Mouse (Mus musculus) forebrain, embryonic 11.5 days (tissue): ENCODE data around the gene Tmem82. TPM values are rescaled to one million over a fixed set of nuclear protein-coding genes. Genes with fewer than 3 reads are reported as not detected.

ENCODE experiments used
- ATAC-seq: fragments of 200-750 bp; cut with Nextera tagmentation; replicated peaks from 2 replicates; pipeline ENCODE4 v1.8.0; 2017; ENCODE audit warnings: moderate TSS enrichment; ENCODE audit not compliant: low FRiP score
- DNase-seq: peaks from one replicate; pipeline ENCODE4 v3.0.0-alpha.2; 2017; ENCODE audit warnings: low spot score
- H3K27ac ChIP-seq: fragments of 300-500 bp; sonication (generic); 2 replicates; pipeline ENCODE4 v1.5.1; 2014; ENCODE audit warnings: low read depth, low read length
- H3K27me3 ChIP-seq: fragments of 300-500 bp; sonication (generic); 2 replicates; pipeline ENCODE4 v1.6.1; 2014; ENCODE audit warnings: mild to moderate bottlenecking, low read length, mixed read lengths; ENCODE audit not compliant: control insufficient read depth, insufficient read depth
- H3K36me3 ChIP-seq: fragments of 300-500 bp; sonication (generic); 2 replicates; pipeline ENCODE4 v1.6.1; 2014; ENCODE audit warnings: mild to moderate bottlenecking, low read length, moderate library complexity, mixed read lengths; ENCODE audit not compliant: control insufficient read depth, insufficient read depth
- H3K4me1 ChIP-seq: fragments of 300-500 bp; sonication (generic); replicated peaks from 2 replicates; pipeline ENCODE4 v1.6.1; 2014; ENCODE audit warnings: low read length, mixed read lengths; ENCODE audit not compliant: control insufficient read depth, insufficient read depth
- H3K4me2 ChIP-seq: fragments of 300-500 bp; sonication (generic); 2 replicates; pipeline ENCODE4 v1.6.1; 2014; ENCODE audit warnings: low read depth, mild to moderate bottlenecking, low read length, moderate library complexity, mixed read lengths; ENCODE audit not compliant: severe bottlenecking
- H3K4me3 ChIP-seq: fragments of 300-500 bp; sonication (generic); 2 replicates; pipeline ENCODE4 v1.5.1; 2014; ENCODE audit warnings: low read depth, low read length
- H3K9ac ChIP-seq: fragments of 300-500 bp; sonication (generic); 2 replicates; pipeline ENCODE4 v1.6.1; 2014; ENCODE audit warnings: low read length
- H3K9me3 ChIP-seq: fragments of 300-500 bp; sonication (generic); 2 replicates; pipeline ENCODE4 v1.6.1; 2016; ENCODE audit warnings: low read length, mixed read lengths; ENCODE audit not compliant: control insufficient read depth
- WGBS: fragments of 180-500 bp; shearing (Covaris S2); extraction: QIAGEN DNeasy Blood & Tissue Kit; methylation state at CpG from one replicate; pipeline ENCODE4 v1.1.7; 2014; 5-methylcytosine and 5-hydroxymethylcytosine counted together
- polyA plus RNA-seq: library from polyadenylated mRNA; unstranded; fragments of >200 nt; fragmentation: Nextera tagmentation; extraction: Ambion mirVana; gene quantifications from 2 replicates; pipeline ENCODE4 v1.2.1, GENCODE M21; 2014

Gene Tmem82
- polyA plus RNA-seq, 1 experiment from 2014 or later: 0.28 TPM

DNA sequence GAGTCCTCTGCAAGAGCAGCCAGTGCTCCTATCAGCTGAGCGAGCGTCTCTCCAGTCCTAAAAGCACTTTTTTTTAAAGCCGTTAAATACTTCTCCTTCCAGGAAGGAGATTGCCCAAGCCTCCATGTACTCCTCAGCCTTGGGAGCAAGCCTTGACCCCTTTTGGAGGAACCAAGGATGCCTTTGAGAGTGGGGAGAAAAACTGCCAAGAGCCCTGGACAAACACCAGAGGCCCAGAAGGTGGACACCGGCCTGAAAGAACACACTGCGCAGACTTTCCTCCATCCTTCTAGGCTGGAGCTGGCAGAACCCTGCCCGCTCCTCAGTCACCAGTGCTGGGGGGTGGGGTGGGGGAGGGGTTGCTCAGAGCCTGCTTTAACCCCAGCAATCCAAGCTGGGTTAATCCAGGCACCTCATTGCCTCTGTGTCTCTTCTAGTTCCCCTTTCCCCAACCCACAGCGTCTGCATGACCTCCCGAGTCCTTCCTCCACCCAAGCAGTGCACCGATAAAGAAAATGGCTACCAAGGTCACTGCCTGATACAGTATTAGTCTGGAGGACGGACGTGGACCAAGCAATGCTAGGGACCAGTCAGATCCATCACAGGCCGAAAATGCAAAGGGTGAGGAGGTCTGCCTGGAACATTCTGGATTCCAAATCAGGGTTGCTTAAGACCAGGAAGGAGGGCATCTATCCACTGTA lies 37.6 kb upstream of the Tmem82 start:
- Histone ChIP-seq H3K27me3 (no peaks in the 10 kb centered on the region), H3K27ac (no peak overlapping the region), H3K36me3 (no peaks in the 10 kb centered on the region; the same call in 1 of the 2 replicates), H3K4me2 (no peak overlapping the region), H3K4me3 (no peak overlapping the region), H3K9ac (no peak overlapping the region), H3K9me3 (no peaks in the 10 kb centered on the region), H3K4me1 (no peaks in the 10 kb centered on the region)
- ATAC-seq: no peak
- no peak for DNase-seq
- 90% methylated on average over 12 of the region's 12 CpGs for WGBS

GRCm38 (mm10) chr4:141654509-141654908 lies 36.1 kb upstream of the Tmem82 start:
- H3K36me3 ChIP-seq: no peaks in the 10 kb centered on the region; the same call in 1 of the 2 replicates
- WGBS: 93% methylated on average over 6 of the region's 6 CpGs
- ATAC-seq: no peak

DNA sequence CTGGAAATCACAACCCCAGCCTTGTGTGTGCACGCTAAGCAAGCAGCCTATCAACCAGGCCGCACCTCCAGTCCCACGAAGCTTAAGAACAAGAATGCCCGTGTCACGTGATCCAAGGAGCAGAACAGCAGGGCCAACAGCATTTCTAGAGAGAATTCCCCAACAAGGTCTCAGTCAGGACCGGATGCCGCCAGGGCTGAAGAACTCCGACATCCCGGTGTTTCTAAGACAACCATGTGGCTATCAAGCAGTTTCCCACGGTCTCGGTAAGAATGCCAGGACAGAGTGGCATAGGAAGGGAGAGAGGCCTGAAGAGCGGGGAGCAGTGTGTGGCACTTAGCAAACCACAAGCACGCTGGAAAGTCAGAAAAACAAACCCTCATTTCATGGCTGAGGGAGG lies 35.4 kb upstream of the Tmem82 start:
- Histone ChIP-seq H3K27ac (no peak overlapping the region), H3K4me1 (no peaks in the 10 kb centered on the region), H3K36me3 (no peaks in the 10 kb centered on the region), H3K27me3 (no peaks in the 10 kb centered on the region), H3K4me2 (no peak overlapping the region), H3K4me3 (no peak overlapping the region), H3K9me3 (no peaks in the 10 kb centered on the region), H3K9ac (no peak overlapping the region)
- DNase-seq (no peak), ATAC-seq (no peak)
- 90% methylated on average over 13 of the region's 13 CpGs for WGBS

More at GRCm38 (mm10) chr4:141654509-141654908, 36.1 kb upstream of the Tmem82 start:
- Histone ChIP-seq H3K27ac (no peak overlapping the region), H3K4me2 (no peak overlapping the region), H3K4me1 (no peaks in the 10 kb centered on the region), H3K9me3 (no peaks in the 10 kb centered on the region), H3K27me3 (no peaks in the 10 kb centered on the region), H3K9ac (no peak overlapping the region), H3K4me3 (no peak overlapping the region)
- DNase-seq: no peak

- H3K4me1 ChIP-seq: no peaks in the 10 kb centered on the region
- ATAC-seq: no peak
- no peaks in the 10 kb centered on the region for H3K36me3 ChIP-seq
- H3K27me3 ChIP-seq: no peaks in the 10 kb centered on the region
- H3K4me2 ChIP-seq: no peak overlapping the region
- H3K27ac ChIP-seq: no peak overlapping the region
- no peak for DNase-seq
- no peaks in the 10 kb centered on the region for H3K9me3 ChIP-seq
- no peak overlapping the region for H3K4me3 ChIP-seq
- 92% methylated on average over 8 of the region's 8 CpGs for WGBS
- H3K9ac ChIP-seq: no peak overlapping the region
Observed at GRCm38 (mm10) chr4:141653044-141653443, 34.6 kb upstream of the Tmem82 start.

DNA sequence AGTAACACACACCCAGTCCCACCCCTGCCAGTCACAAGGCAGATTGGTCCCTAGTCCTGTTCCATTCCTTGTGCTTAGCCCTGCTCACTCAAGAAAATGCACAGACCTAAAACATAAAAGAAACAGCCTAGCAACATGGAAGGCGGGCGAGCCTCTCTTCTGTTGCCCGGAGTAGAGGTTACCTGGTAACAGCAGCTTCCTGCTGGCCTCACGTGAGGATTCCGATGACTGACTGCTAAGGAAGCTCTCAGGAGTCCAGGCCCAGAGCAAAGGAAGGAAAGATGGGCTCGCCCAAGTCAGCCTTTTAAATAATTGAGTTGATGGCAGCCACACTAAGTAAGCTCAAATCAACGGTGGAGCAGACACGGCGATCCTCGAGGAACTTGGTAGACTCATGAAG lies 33.5 kb upstream of the Tmem82 start:
- ATAC-seq: no peak
- no peaks in the 10 kb centered on the region for H3K36me3 ChIP-seq
- 87% methylated on average over 10 of the region's 10 CpGs for WGBS

DNA sequence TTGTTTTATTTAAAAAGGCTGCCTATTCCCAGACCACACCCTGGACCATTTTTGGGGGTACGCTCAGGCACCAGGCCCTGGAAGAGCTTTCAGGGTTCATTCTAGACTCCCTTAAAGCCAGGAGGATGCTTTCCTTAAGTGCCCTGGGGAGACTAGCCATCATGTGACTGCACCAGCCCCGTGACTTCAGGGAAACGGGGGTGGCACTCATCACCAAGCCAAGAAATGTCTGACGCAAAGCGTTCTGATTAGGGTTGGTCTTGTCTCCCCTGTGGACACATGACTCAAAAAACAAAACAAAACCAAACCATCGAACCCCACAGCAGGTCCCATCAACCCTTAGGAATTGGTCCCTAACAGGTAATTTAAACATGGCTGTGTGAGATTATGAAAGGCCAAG lies 32.9 kb upstream of the Tmem82 start:
- no peak overlapping the region for H3K4me3 ChIP-seq
- no peaks in the 10 kb centered on the region for H3K36me3 ChIP-seq
- no peak overlapping the region for H3K4me2 ChIP-seq
- H3K4me1 ChIP-seq: no peaks in the 10 kb centered on the region
- ATAC-seq (no peak), DNase-seq (no peak)
- no peak overlapping the region for H3K9ac ChIP-seq
- no peaks in the 10 kb centered on the region for H3K9me3 ChIP-seq
- no peak overlapping the region for H3K27ac ChIP-seq
- no peaks in the 10 kb centered on the region for H3K27me3 ChIP-seq
- WGBS: 91% methylated on average over 6 of the region's 6 CpGs

More for the DNA sequence above, 33.5 kb upstream of the Tmem82 start:
- no peak overlapping the region for H3K27ac ChIP-seq
- DNase-seq: no peak
- no peak overlapping the region for H3K9ac ChIP-seq
- H3K4me2 ChIP-seq: no peak overlapping the region
- H3K27me3 ChIP-seq: no peaks in the 10 kb centered on the region
- H3K4me3 ChIP-seq: no peak overlapping the region
- no peaks in the 10 kb centered on the region for H3K9me3 ChIP-seq
- no peaks in the 10 kb centered on the region for H3K4me1 ChIP-seq

DNA sequence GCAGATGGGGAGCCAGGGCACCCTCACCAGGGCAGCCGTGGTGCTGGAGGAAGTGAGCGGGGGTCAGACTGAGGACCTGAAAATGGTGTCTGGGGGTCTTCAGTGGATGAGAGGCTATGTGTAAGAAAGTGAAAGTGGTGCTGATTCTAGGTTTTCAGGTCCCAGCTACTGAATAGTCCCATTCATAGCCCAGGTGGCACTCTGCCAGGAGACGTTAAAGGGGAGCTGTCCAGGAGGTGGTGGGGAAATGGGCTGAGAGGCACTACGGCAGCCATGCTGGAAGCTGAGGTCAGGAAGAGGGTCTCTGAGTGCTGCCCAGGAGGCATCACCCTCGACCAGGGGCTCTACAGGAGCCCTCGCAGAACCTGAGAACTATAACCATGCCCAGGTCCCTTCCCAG lies 30.8 kb upstream of the Tmem82 start:
- ATAC-seq: no peak
- Histone ChIP-seq H3K9ac (no peak overlapping the region), H3K36me3 (no peaks in the 10 kb centered on the region), H3K27me3 (no peaks in the 10 kb centered on the region), H3K9me3 (no peaks in the 10 kb centered on the region), H3K4me2 (no peak overlapping the region), H3K4me3 (no peak overlapping the region), H3K4me1 (no peaks in the 10 kb centered on the region), H3K27ac (no peak overlapping the region)
- 86% methylated on average over 6 of the region's 6 CpGs for WGBS
- no peak for DNase-seq

DNA sequence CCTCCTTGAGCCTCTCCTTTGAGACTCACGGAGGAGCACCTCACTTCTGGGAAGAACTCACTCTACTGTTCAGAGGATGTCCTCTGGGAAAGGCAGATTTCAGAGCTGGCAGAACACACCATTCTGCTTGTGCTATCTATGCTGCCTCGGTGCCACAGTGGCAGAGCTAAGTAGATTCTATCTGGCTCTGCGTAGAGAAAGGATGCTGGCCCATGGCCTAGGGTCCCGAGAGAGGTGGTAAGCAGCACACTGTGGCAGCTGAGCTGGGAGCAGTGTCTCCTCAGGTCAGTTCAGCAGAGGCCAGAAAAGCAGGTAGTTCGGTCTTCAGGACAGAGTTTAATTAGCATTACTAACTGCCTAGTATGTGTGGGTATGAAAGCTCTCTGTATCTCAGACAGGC lies 29.8 kb upstream of the Tmem82 start:
- no peak for ATAC-seq
- Histone ChIP-seq H3K9me3 (no peaks in the 10 kb centered on the region), H3K36me3 (no peaks in the 10 kb centered on the region), H3K4me1 (no peaks in the 10 kb centered on the region), H3K27ac (no peak overlapping the region), H3K4me2 (no peak overlapping the region), H3K9ac (no peak overlapping the region), H3K4me3 (no peak overlapping the region), H3K27me3 (no peaks in the 10 kb centered on the region)
- WGBS: 94% methylated on average over 5 of the region's 5 CpGs
- no peak for DNase-seq

- Histone ChIP-seq H3K36me3 (no peaks in the 10 kb centered on the region), H3K9ac (no peak overlapping the region), H3K4me3 (no peak overlapping the region), H3K4me1 (no peaks in the 10 kb centered on the region), H3K9me3 (no peaks in the 10 kb centered on the region), H3K27ac (no peak overlapping the region), H3K27me3 (no peaks in the 10 kb centered on the region), H3K4me2 (no peak overlapping the region)
- ATAC-seq (no peak), DNase-seq (no peak)
- 91% methylated on average over 3 of the region's 3 CpGs for WGBS
Observed at GRCm38 (mm10) chr4:141647187-141647586, 28.8 kb upstream of the Tmem82 start.
